Mouse (Mus musculus): ENCODE results near the gene Zg16. TPM values are rescaled to one million over a fixed set of nuclear protein-coding genes. Genes with fewer than 3 reads are reported as not detected.

Zg16 gene
- 0.16 and 0.40 TPM in 2 replicates for polyA plus RNA-seq (2012; rRNA removed)

DNA sequence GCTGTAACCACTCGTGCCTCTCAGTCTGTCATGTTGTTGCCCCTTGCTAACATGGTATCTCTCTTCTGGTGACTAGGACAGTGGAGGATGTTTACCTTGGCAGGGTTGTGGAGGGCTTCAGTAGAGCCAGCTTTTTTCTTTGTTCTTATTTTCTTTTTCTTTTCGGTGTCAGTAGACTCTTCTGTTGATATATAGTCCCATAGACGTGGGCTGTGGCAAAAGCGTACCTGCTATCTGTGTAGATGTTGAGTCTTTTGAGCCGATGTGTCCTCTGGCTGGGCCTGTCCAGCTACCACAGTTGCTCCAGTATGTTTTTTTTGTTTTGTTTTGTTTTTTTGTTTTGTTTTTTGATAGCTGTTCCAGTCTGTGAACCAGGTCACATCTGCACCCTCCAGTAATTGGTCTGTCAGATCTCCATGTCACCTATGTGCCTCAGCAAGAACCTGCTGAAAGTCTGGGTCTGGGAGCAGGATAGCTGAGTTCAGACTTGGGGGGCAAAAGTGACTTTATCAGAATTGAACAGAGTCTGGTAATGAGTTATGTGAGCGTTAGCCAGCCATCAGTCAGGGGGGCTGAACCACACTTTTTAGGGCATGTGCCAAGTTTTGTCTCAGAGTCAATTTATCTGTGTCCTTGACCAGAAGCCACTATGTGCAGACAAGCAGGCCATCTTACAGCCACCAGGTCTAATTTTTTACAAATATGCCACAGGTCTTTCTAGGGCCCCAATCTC is at the start of gene Zg16:
Zg16 (minus strand) TSS at position 51 of the 733 bp plus-strand sequence.

DNA sequence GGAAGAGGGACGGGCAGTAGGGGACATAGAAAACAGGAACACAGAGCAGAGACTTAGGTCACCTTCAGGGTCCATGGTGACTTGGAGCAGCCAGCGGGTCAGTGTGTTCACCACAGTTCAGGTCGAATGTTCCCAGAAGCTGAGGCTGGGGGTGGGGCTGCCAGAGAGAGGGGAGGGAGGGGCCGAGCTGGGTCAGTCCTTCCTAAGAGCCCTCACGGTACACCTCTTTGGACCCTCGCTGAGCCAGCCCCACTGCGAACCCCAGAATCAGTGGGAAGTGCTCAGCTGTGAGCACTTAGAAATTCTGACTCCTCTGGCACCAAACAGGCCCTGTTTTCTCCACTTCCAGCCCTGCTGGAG is 34.8 kb upstream of the Zg16 start, which contains the start of gene Qprt:
Qprt (minus strand) TSS at position 316 of the 360 bp plus-strand sequence.

DNA sequence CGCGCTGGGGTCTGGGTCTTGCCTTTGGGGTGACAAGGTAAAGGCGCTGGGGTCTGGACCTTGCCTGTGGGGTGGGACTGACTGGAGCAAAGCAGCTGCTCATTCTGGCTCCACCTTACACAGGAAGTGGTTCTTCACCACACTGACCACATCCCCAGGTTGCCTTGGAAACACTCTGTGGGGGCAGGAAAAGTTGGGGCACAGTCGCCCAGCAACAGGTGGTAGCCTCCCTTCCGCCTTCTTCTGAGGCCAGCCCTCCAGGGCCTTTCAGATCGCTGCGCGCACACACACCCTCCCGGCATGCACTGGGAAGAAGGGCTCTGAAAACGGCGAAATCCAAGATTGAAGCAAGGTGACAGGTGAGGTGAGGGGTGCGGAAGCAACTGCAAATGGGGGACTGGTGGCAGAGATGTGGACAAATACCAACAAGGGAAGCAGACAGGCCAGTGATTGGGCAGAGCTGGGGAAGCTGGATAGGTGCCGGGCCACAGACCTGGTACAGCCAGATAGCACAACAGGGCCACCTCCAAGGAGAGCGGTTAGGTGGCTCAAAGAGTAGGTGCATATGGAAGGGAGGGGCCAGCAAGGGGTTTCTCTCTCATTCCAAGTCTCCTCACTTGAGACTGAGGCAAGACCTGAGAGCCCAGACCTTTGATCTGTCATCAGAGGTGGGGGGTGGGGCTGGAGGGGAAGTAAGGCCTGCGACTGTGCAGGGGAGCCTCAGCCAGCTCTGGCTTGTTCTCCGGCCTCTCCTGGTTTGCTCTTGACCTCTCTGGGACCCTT is 4.2 kb upstream of the Zg16 start, which contains the start of gene AI467606:
AI467606 (plus strand) TSS at position 246 of the 783 bp plus-strand sequence.

DNA sequence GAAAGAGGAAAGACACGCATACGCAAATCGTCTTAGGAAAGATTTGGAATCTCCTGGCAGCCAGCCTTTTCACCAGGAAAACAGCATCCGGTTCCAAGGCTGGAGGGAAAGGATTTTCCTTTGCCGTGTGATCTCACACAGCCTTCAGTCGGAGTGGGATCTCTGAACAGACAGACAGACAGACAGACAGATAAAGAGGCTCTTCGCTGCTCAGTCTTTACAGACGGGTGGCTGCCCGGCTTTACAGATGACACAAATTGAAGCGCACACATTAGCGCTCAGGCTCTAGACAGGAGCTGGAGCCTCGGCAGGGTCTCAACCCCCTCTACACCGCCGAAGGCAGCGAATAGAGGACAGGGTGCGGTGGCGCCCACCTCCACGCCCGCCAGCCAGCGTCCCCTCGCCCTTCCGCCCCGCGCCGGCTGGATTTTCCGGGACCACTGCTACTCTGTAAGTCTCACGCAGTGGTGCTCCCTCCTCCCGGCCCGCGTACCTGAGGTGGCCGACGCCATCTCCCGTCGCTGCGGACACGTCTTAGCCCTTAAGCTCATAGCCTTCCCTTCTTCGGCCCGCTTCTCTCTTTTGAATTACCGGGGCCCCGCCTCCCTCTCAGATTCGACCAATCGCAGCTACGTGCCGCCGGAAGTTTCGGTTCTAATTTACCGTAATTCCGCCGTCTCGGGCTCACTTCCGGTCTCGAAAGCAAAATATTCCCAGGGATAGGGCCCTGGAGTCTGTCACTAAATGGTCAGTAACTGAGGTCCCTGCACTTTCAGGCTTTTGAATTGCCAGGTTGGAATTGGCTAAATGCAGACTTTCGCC is 45.1 kb downstream of the Zg16 start, which contains the start of gene Kif22:
Kif22 (minus strand) TSS at position 621 of the 822 bp plus-strand sequence.

DNA sequence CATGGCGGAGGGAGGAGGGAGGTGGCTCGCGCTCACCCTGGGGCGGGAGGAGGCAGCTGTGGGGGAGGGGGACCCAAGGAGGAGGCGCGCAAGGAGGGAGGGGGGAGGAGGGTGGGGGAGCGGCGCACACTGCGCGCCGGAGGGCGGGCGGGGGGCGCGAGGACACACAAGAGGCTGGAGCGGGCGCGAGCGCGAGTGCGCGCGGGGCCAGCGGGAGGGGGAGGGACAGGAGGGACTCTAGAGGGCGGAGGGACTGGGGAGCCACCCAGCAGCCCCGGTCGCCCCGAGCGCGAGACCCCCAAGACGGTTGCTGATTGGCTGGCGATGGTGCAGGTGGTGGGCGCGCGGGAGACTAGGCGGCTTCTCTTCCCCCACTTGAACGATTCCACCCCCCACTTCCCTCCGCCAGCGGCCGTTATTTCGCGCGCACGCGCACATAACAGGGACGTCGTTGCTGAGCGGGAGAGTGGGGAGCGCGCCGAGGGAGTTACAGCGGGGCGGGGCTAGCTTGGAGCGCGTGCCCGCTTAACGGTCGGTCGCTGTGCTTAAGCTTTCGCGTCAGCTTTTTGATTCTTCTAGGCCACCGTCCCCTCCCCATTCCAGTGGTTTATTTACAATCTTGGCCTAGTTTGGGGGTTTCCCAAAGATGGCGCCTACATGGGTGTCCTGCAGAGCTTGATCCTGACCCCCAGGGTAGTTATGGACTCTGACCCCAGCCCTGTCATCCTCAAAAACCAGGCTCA is 60.0 kb downstream of the Zg16 start, which contains the start of gene Maz:
Maz (minus strand) TSS at position 54 of the 743 bp plus-strand sequence.

DNA sequence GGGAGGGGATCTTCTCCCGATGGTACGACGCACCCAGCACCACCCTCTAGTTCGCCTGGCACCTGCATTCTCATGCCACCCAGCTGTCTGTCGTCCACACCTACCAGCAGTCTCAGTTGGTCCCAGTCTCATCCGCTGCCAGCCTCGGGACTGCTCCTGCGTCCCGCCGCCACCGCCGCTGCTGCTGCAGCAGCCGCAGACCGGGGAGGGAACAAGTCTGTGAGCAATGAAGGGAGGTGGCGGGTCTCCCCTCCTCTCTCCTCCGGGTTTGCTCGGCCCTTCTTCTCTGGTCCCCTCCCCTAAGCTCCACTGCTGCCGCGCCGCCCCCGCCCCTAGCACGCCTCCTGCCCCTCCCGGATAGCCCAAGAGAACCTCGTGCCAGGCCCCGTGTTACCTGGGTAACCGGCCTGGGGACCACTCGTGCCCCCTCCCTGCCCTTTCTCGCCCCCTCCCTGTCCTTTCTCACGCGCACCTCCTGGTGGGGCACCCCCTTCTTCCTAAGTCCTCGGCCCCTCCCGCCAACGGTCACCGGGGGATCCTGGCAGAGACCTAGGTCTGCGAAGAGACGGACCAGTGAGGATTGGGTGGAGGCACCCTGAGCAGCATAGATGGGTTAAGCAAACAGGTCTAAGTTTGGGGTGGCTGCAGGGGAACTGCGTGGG is 66.1 kb downstream of the Zg16 start, which contains the start of the genes Gm42742 and Prrt2:
Gm42742 (minus strand) TSS at position 197 of the 662 bp plus-strand sequence.
Prrt2 (minus strand) TSS at position 311 of the 662 bp plus-strand sequence.

DNA sequence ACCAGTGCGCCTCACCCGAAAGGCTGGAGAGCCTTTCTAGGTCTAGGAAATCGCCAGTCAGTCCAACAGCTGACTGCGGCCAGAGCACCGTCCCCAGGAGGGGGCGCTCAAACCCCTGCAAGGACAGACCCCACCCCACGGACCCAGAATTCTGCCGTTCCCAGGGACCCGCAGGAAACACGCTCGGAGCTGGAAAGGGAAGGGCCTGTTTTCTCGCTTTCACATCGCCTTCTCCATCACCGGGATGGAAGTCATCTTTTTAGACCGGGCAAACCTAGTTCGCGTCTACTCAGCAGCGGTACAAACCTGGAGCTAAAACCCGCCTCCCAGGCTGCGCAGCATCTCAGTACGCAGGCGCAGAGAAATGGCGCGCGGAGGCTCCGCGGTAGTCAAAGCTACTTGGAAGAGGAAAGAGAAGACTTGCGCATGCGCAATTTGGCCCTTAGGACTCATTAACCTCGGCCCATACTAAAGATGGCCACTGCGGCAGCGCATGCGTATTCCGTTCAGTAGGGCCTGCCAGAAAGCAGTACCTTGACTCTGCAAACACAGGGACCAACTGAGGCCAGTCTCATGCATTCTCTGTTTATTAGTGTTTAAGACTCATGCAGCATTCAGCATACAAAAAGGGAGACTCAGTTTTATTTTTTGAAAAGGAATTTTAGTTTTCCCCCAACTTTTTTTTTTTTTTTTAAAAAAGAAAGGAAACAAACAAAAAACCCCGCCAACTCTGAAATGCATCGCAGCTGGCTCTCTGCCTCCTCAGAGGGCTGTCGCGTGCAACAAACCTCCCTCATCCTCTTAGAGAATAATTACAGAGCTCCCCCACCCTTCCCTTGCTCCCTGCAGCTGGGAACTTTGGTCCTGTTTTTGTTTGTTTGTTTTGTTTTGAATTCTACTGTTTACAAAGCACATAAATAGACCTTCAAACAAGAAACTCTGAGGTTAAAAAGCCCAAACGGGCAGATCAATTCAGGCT is 69.9 kb downstream of the Zg16 start, which contains the start of gene Pagr1a:
Pagr1a (minus strand) TSS at position 382 of the 979 bp plus-strand sequence.

DNA sequence TGATC is 70.8 kb downstream of the Zg16 start, which contains the start of gene Pagr1b:
Pagr1b (minus strand) TSS at position 4 of the 5 bp plus-strand sequence.

DNA sequence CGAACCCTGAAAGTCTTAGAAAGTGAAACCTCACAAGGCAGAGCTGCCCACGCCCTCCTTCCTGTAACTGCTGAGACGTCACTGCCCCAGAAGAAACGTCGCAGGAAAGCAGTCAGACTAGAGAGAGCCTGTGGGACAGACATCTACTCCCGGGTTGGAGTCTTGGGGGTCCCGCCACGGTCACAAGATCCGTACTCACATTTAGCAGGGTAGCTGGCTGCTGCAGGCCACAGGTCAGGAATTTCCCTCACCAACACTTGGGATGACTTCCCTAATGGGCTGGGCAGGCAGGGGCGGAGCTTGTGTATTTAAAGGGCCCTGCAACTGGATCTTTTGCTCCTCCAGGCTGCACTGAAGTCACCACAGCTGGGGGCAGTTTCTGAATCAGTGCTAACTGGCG is 72.8 kb downstream of the Zg16 start, which contains the start of gene Mvp:
Mvp (minus strand) TSS at position 302 of the 400 bp plus-strand sequence.

Other genes with a start within 250 kb of the Zg16 start
- 0.04 TPM in 1 of 2 replicates, not detected in the other for gene Doc2a, start 239.9 kb downstream of the Zg16 start, polyA plus RNA-seq (2012; rRNA removed)
- gene Hirip3, start 225.4 kb downstream of the Zg16 start, polyA plus RNA-seq (2012; rRNA removed): 17.7 and 24.2 TPM in 2 replicates
- 14.5 and 14.8 TPM in 2 replicates for gene Ino80e, start 225.0 kb downstream of the Zg16 start, polyA plus RNA-seq (2012; rRNA removed)
- 18.4 and 21.2 TPM in 2 replicates for gene Taok2, start 202.6 kb downstream of the Zg16 start, polyA plus RNA-seq (2012; rRNA removed)
- gene Tmem219, start 164.4 kb downstream of the Zg16 start, polyA plus RNA-seq (2012; rRNA removed): 28.3 and 30.3 TPM in 2 replicates
- gene Kctd13, start 158.4 kb downstream of the Zg16 start, polyA plus RNA-seq (2012; rRNA removed): 3.4 and 4.0 TPM in 2 replicates
- gene Asphd1, start 137.7 kb downstream of the Zg16 start, polyA plus RNA-seq (2012; rRNA removed): 0.02 TPM in 1 of 2 replicates, not detected in the other
- 0.23 and 0.40 TPM in 2 replicates for gene Sez6l2, start 136.8 kb downstream of the Zg16 start, polyA plus RNA-seq (2012; rRNA removed)
- 38.9 and 41.3 TPM in 2 replicates for gene Cdipt, start 111.4 kb downstream of the Zg16 start, polyA plus RNA-seq (2012; rRNA removed)
- gene Cdiptos, start 111.2 kb downstream of the Zg16 start, polyA plus RNA-seq (2012; rRNA removed): 0.34 and 0.47 TPM in 2 replicates
- 7.8 and 7.9 TPM in 2 replicates for gene Mvp, start 72.7 kb downstream of the Zg16 start, polyA plus RNA-seq (2012; rRNA removed)
- 0.34 and 0.50 TPM in 2 replicates for gene Pagr1b, start 70.8 kb downstream of the Zg16 start, polyA plus RNA-seq (2012; rRNA removed)
- 4.9 and 5.2 TPM in 2 replicates for gene Pagr1a, start 70.0 kb downstream of the Zg16 start, polyA plus RNA-seq (2012; rRNA removed)
- gene Gm42742, start 66.2 kb downstream of the Zg16 start, polyA plus RNA-seq (2012; rRNA removed): 13.2 and 14.1 TPM in 2 replicates
- gene Prrt2, start 66.1 kb downstream of the Zg16 start, polyA plus RNA-seq (2012; rRNA removed): 0.04 and 0.45 TPM in 2 replicates
- 55.9 and 64.1 TPM in 2 replicates for gene Maz, start 60.3 kb downstream of the Zg16 start, polyA plus RNA-seq (2012; rRNA removed)
- gene Kif22, start 44.9 kb downstream of the Zg16 start, polyA plus RNA-seq (2012; rRNA removed): 28.1 and 30.9 TPM in 2 replicates
- 7.9 and 8.3 TPM in 2 replicates for gene AI467606, start 4.0 kb upstream of the Zg16 start, polyA plus RNA-seq (2012; rRNA removed)
- 117 and 124 TPM in 2 replicates for gene Qprt, start 34.9 kb upstream of the Zg16 start, polyA plus RNA-seq (2012; rRNA removed)
- 6.8 and 8.5 TPM in 2 replicates for gene Spn, start 50.5 kb upstream of the Zg16 start, polyA plus RNA-seq (2012; rRNA removed)
- 20.8 and 22.2 TPM in 2 replicates for gene Cd2bp2, start 108.7 kb upstream of the Zg16 start, polyA plus RNA-seq (2012; rRNA removed)
- gene Tbc1d10b, start 121.1 kb upstream of the Zg16 start, polyA plus RNA-seq (2012; rRNA removed): 11.9 and 12.6 TPM in 2 replicates
- 8.3 and 12.1 TPM in 2 replicates for gene Mylpf, start 121.6 kb upstream of the Zg16 start, polyA plus RNA-seq (2012; rRNA removed)
- gene Zfp553, start 145.7 kb upstream of the Zg16 start, polyA plus RNA-seq (2012; rRNA removed): 2.8 and 2.9 TPM in 2 replicates
- gene Sept1, start 145.8 kb upstream of the Zg16 start, polyA plus RNA-seq (2012; rRNA removed): 21.1 and 21.7 TPM in 2 replicates
- gene Zfp771, start 156.9 kb upstream of the Zg16 start, polyA plus RNA-seq (2012; rRNA removed): 20.6 and 24.9 TPM in 2 replicates
- 52.9 and 73.0 TPM in 2 replicates for gene Dctpp1, start 173.4 kb upstream of the Zg16 start, polyA plus RNA-seq (2012; rRNA removed)
- 153 and 165 TPM in 2 replicates for gene Sephs2, start 186.7 kb upstream of the Zg16 start, polyA plus RNA-seq (2012; rRNA removed)
- gene Itgal, start 208.9 kb upstream of the Zg16 start, polyA plus RNA-seq (2012; rRNA removed): 9.1 and 10.0 TPM in 2 replicates